Mouse (Mus musculus): ENCODE data around the gene Dnajc10.

Gene Dnajc10

GRCm38 (mm10) chr2:80340537-80340936 is 25.3 kb downstream of the Dnajc10 start:
- DNase-seq (ENCODE audit: low spot score) = no peak

- no peak for DNase-seq (ENCODE audit: low spot score)
These were observed 39.3 kb downstream of the Dnajc10 start for GRCm38 (mm10) chr2:80354531-80354930.

- peak; percentile 29 for DNase-seq (ENCODE audit: low spot score)
These were observed 41.5 kb downstream of the Dnajc10 start for GRCm38 (mm10) chr2:80356656-80357231.

GRCm38 (mm10) chr2:80371458-80371857 is 56.2 kb downstream of the Dnajc10 start:
- DNase-seq (ENCODE audit: low spot score) = no peak

- DNase-seq (ENCODE audit: low spot score) = no peak
These were observed 59.6 kb downstream of the Dnajc10 start for GRCm38 (mm10) chr2:80374892-80375291.

- no peak for DNase-seq (ENCODE audit: low spot score)
These were observed 64.6 kb downstream of the Dnajc10 start for GRCm38 (mm10) chr2:80379848-80380247.

GRCm38 (mm10) chr2:80384447-80384846 is 69.2 kb downstream of the Dnajc10 start:
- DNase-seq (ENCODE audit: low spot score) = no peak

- no peak for DNase-seq (ENCODE audit: low spot score)
These were observed 71.0 kb downstream of the Dnajc10 start for GRCm38 (mm10) chr2:80386255-80386654.

GRCm38 (mm10) chr2:80387668-80388067 is 72.4 kb downstream of the Dnajc10 start:
- DNase-seq (ENCODE audit: low spot score) = no peak

GRCm38 (mm10) chr2:80388341-80388740 is 73.1 kb downstream of the Dnajc10 start:
- no peak for DNase-seq (ENCODE audit: low spot score)

GRCm38 (mm10) chr2:80396057-80396456 is 80.8 kb downstream of the Dnajc10 start:
- DNase-seq (ENCODE audit: low spot score) = no peak

- no peak for DNase-seq (ENCODE audit: low spot score)
These were observed 81.6 kb downstream of the Dnajc10 start for GRCm38 (mm10) chr2:80396864-80397263.

- DNase-seq (ENCODE audit: low spot score) = no peak
These were observed 83.4 kb downstream of the Dnajc10 start for GRCm38 (mm10) chr2:80398595-80399099.

Measured in adipocyte (in vitro differentiated cells).